Mouse (Mus musculus): Measurements from ENCODE around the gene Frmd4a. TPM values are rescaled to one million over a fixed set of nuclear protein-coding genes. Genes with fewer than 3 reads are reported as not detected.
"Not testable (repeated sequence)": the region's sequence is repeated elsewhere in the genome, so short reads cannot be mapped to it uniquely, and the experiment has no call there.

Gene Frmd4a
- polyA plus RNA-seq, 1 experiment from 2014 or later, result 13.7 TPM

DNA sequence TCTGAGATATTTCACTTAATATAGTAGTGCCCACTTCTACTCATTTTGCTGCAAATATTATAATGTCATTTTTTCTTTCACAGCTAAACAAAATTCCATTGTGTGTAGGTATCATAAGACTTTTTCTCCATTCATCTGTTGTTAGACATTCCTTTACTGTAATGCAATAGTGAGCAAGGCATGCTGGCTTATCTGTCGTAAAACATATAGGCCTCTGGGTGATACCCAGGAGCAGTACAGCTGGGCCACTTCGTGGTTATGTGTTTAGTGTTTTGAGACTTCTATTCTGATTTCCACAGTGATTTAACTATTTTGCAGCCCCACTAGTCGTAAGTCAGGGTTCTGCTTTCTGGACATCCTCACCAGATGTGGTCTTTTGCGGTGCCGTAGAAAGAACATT is 236.6 kb downstream of the Frmd4a start:
- no peak for ATAC-seq
- H3K36me3 ChIP-seq (ENCODE audit: control insufficient read depth, insufficient read depth, low read length), result no peaks in the 10 kb centered on the region
- H3K4me1 ChIP-seq (ENCODE audit: control insufficient read depth, insufficient read depth, low read length), result peaks cover 21% of the 10 kb centered on the region
- H3K9me3 ChIP-seq (ENCODE audit: control insufficient read depth, low read length), result no peaks in the 10 kb centered on the region
- 68% methylated on average over 5 of the region's 5 CpGs for WGBS
- no peak overlapping the region for H3K4me2 ChIP-seq (ENCODE audit: low read depth, low read length)
- no peak overlapping the region for H3K4me3 ChIP-seq (ENCODE audit: low read length)
- H3K9ac ChIP-seq (ENCODE audit: low read depth, low read length), result no peak overlapping the region
- H3K27ac ChIP-seq (ENCODE audit: low read length), result no peak overlapping the region
- H3K27me3 ChIP-seq (replicated peaks; ENCODE audit: control insufficient read depth, insufficient read depth, low read length), result no peaks in the 10 kb centered on the region

DNA sequence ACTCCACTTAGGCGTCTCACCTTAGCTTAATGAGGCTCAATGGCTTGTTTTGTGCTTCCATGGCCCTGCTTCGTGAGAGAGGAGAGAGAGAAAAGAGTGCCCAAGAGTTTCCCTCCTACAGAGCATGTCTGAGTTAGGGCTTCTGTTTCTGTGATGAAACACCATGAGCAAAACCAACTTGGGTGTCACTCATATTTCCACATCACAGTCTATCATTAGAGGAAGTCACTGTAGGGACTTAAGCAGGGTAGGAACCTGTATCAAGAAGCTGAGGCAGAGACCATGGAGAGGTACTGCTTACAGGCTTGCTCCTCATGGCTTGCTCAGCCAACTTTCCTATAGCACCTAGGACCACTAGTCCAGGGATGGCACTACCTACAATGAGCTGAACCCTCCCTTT is 238.7 kb downstream of the Frmd4a start:
- Histone ChIP-seq H3K9ac (ENCODE audit: low read depth, low read length) (no peak overlapping the region), H3K27me3 (replicated peaks; ENCODE audit: control insufficient read depth, insufficient read depth, low read length) (no peaks in the 10 kb centered on the region), H3K4me2 (ENCODE audit: low read depth, low read length) (no peak overlapping the region), H3K4me3 (ENCODE audit: low read length) (no peak overlapping the region), H3K36me3 (ENCODE audit: control insufficient read depth, insufficient read depth, low read length) (no peaks in the 10 kb centered on the region), H3K4me1 (ENCODE audit: control insufficient read depth, insufficient read depth, low read length) (peaks cover 21% of the 10 kb centered on the region), H3K27ac (ENCODE audit: low read length) (no peak overlapping the region), H3K9me3 (ENCODE audit: control insufficient read depth, low read length) (no peaks in the 10 kb centered on the region)
- WGBS, result 85% methylated on average over 2 of the region's 2 CpGs
- no peak for ATAC-seq

DNA sequence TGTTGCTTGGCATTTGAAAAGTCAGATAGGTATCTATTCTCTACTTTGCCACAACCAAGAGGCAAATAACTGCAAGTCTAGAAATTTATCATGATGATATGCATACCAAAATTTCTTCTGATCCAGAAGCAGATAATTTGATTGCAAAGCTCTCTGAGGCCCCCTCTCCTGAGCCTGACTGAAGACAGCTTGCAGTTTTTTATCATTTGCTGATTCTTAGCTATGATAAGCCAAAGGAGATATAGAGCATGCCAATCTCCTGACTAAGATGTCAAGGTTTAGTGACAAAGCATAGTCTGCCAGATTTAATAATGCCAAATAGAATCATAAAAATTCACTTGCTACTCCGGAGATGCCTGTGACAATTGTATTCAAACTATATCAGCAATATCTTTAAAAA is 240.1 kb downstream of the Frmd4a start:
- H3K36me3 ChIP-seq (ENCODE audit: control insufficient read depth, insufficient read depth, low read length), result no peaks in the 10 kb centered on the region
- 87% methylated on average over 1 of the region's 1 CpGs for WGBS
- no peaks in the 10 kb centered on the region for H3K27me3 ChIP-seq (replicated peaks; ENCODE audit: control insufficient read depth, insufficient read depth, low read length)
- no peak for ATAC-seq
- no peaks in the 10 kb centered on the region for H3K9me3 ChIP-seq (ENCODE audit: control insufficient read depth, low read length)
- H3K27ac ChIP-seq (ENCODE audit: low read length), result no peak overlapping the region
- H3K4me1 ChIP-seq (ENCODE audit: control insufficient read depth, insufficient read depth, low read length), result peaks cover 8% of the 10 kb centered on the region
- no peak overlapping the region for H3K4me2 ChIP-seq (ENCODE audit: low read depth, low read length)
- H3K4me3 ChIP-seq (ENCODE audit: low read length), result no peak overlapping the region
- H3K9ac ChIP-seq (ENCODE audit: low read depth, low read length), result no peak overlapping the region

DNA sequence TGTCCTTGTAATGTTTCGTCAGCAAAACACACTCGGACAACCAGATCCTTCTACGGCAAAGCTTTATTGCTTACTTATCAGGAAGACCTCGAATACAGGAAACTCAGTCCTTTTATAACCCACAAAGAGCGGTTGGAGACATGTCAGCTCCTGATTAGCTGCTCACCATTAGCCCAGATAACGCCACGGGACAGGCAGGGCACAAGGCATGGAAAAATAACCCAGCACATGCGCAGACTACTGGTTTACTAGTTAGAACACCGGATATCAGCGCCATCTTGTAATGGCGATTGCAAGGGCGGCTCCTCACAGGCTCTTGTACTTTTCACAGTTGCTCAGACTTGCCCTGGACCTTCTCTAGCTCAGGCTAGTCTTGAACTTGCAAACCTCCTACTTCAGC is 241.3 kb downstream of the Frmd4a start:
- H3K9me3 ChIP-seq (ENCODE audit: control insufficient read depth, low read length); H3K9ac ChIP-seq (ENCODE audit: low read depth, low read length); H3K4me2 ChIP-seq (ENCODE audit: low read depth, low read length); H3K4me1 ChIP-seq (ENCODE audit: control insufficient read depth, insufficient read depth, low read length); H3K4me3 ChIP-seq (ENCODE audit: low read length); H3K36me3 ChIP-seq (ENCODE audit: control insufficient read depth, insufficient read depth, low read length); H3K27me3 ChIP-seq (replicated peaks; ENCODE audit: control insufficient read depth, insufficient read depth, low read length); ATAC-seq; H3K27ac ChIP-seq (ENCODE audit: low read length): not testable (repeated sequence)
- WGBS, result 87% methylated on average over 12 of the region's 12 CpGs

DNA sequence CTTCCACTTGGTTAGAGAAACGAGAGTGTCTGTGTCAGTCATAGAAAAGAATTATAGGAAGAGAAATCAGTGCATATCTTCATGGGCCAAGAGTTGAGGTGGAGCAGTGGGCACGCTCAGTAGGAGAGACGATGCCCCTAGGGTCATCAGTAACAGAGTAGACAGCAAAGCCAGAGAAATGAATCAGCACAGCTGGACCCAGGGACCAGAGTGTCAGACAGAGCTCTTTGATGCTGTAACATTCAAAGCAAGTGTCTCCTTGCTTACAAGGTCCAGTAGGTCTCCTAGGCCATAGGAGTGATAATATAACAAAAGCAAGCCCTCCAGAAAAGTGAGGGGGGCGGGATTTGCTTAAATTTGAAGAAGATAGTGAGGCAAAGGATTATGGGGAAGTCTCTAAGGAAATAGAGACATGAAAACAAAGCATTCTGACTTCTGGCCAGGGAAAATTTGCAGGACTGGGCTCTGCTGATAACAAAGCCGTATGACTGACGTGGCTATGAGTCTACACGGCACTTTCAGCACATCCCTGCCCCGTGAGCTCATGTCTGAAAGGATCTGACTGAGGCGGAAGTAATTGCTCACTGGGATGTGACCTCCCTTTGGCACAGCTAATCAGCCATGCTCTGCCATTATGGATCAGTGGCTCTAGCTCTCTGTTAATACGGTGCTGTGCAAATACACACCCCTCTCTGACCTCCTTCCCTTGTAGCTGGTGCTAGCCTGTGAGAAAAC is 243.0 kb downstream of the Frmd4a start:
- Histone ChIP-seq H3K27me3 (replicated peaks; ENCODE audit: control insufficient read depth, insufficient read depth, low read length) (no peaks in the 10 kb centered on the region), H3K27ac (ENCODE audit: low read length) (no peak overlapping the region), H3K4me3 (ENCODE audit: low read length) (no peak overlapping the region), H3K4me1 (ENCODE audit: control insufficient read depth, insufficient read depth, low read length) (no peaks in the 10 kb centered on the region), H3K36me3 (ENCODE audit: control insufficient read depth, insufficient read depth, low read length) (no peaks in the 10 kb centered on the region), H3K4me2 (ENCODE audit: low read depth, low read length) (no peak overlapping the region), H3K9ac (ENCODE audit: low read depth, low read length) (no peak overlapping the region), H3K9me3 (ENCODE audit: control insufficient read depth, low read length) (no peaks in the 10 kb centered on the region)
- no peak for ATAC-seq
- WGBS, result 58% methylated on average over 10 of the region's 10 CpGs

DNA sequence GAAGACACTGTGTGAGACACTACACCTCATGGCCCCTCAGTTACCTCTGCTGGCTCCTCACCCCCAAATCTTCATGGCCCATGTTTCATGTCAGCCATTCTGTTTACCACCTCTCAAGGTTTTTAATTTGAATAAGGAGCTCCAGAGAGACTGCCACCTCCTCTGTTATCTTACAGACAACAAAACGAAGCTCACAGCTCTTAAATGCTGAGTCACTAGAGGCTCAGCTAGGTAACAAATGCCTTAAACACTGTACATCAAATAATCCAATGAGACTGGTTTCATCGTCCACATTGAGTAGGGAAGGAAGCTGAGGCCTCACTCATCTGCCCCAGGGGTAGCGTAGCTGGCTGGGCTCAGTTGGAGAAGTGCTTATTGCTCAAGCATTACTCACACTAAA is 245.2 kb downstream of the Frmd4a start:
- Histone ChIP-seq H3K9ac (ENCODE audit: low read depth, low read length) (no peak overlapping the region), H3K27me3 (replicated peaks; ENCODE audit: control insufficient read depth, insufficient read depth, low read length) (no peaks in the 10 kb centered on the region), H3K9me3 (ENCODE audit: control insufficient read depth, low read length) (no peaks in the 10 kb centered on the region), H3K36me3 (ENCODE audit: control insufficient read depth, insufficient read depth, low read length) (no peaks in the 10 kb centered on the region), H3K4me1 (ENCODE audit: control insufficient read depth, insufficient read depth, low read length) (no peaks in the 10 kb centered on the region), H3K4me3 (ENCODE audit: low read length) (no peak overlapping the region), H3K27ac (ENCODE audit: low read length) (no peak overlapping the region), H3K4me2 (ENCODE audit: low read depth, low read length) (no peak overlapping the region)
- WGBS, result 72% methylated on average over 3 of the region's 3 CpGs
- ATAC-seq, result no peak

- Histone ChIP-seq H3K4me2 (ENCODE audit: low read depth, low read length) (no peak overlapping the region), H3K4me3 (ENCODE audit: low read length) (no peak overlapping the region), H3K9ac (ENCODE audit: low read depth, low read length) (no peak overlapping the region), H3K9me3 (ENCODE audit: control insufficient read depth, low read length) (no peaks in the 10 kb centered on the region), H3K4me1 (ENCODE audit: control insufficient read depth, insufficient read depth, low read length) (no peaks in the 10 kb centered on the region), H3K36me3 (ENCODE audit: control insufficient read depth, insufficient read depth, low read length) (no peaks in the 10 kb centered on the region), H3K27ac (ENCODE audit: low read length) (no peak overlapping the region), H3K27me3 (replicated peaks; ENCODE audit: control insufficient read depth, insufficient read depth, low read length) (no peaks in the 10 kb centered on the region)
- 84% methylated on average over 6 of the region's 7 CpGs for WGBS
- no peak for ATAC-seq
Observed at GRCm38 (mm10) chr2:4267377-4267776, 249.9 kb downstream of the Frmd4a start.

- WGBS, result 45% methylated on average over 5 of the region's 5 CpGs
- Histone ChIP-seq H3K4me2 (ENCODE audit: low read depth, low read length) (no peak overlapping the region), H3K4me3 (ENCODE audit: low read length) (no peak overlapping the region), H3K9me3 (ENCODE audit: control insufficient read depth, low read length) (no peaks in the 10 kb centered on the region), H3K27me3 (replicated peaks; ENCODE audit: control insufficient read depth, insufficient read depth, low read length) (no peaks in the 10 kb centered on the region), H3K27ac (ENCODE audit: low read length) (no peak overlapping the region), H3K9ac (ENCODE audit: low read depth, low read length) (no peak overlapping the region), H3K4me1 (ENCODE audit: control insufficient read depth, insufficient read depth, low read length) (peaks cover 11% of the 10 kb centered on the region), H3K36me3 (ENCODE audit: control insufficient read depth, insufficient read depth, low read length) (no peaks in the 10 kb centered on the region)
- ATAC-seq, result no peak
Observed at GRCm38 (mm10) chr2:4282777-4283176, 265.3 kb downstream of the Frmd4a start.

DNA sequence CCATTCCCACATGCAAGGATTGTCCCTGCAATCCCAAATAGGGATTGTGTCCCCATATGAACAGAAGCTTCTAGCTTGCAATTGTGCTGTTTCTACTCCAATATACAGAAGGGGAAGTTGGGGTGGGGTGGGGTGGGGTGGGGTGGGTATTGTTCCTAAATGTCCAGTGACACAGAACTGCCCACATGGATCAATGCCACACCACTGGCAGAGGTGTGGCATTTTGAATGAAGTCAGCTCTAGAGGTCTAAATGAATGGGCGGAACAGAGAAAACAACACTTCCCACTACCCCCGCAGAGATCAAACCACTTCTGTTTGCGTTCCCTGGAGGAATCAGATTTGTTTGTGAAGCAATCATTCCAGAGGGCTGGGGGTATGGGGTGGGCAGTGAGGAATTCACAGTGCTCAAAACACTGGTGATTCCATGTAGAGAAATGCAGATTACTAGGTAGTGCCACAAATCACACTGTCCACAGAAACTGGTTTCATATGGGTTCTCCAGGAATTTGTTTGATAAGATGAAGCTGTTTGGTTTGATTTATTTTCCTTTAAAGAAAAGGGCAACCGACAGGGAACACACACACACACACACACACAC is 268.3 kb downstream of the Frmd4a start:
- 31% methylated on average over 4 of the region's 4 CpGs for WGBS

More for the DNA sequence above, 268.3 kb downstream of the Frmd4a start:
- no peak for ATAC-seq
- Histone ChIP-seq H3K4me1 (ENCODE audit: control insufficient read depth, insufficient read depth, low read length) (peaks cover 11% of the 10 kb centered on the region), H3K36me3 (ENCODE audit: control insufficient read depth, insufficient read depth, low read length) (no peaks in the 10 kb centered on the region), H3K4me3 (ENCODE audit: low read length) (no peak overlapping the region), H3K9ac (ENCODE audit: low read depth, low read length) (no peak overlapping the region), H3K4me2 (ENCODE audit: low read depth, low read length) (no peak overlapping the region), H3K27ac (ENCODE audit: low read length) (no peak overlapping the region), H3K27me3 (replicated peaks; ENCODE audit: control insufficient read depth, insufficient read depth, low read length) (no peaks in the 10 kb centered on the region), H3K9me3 (ENCODE audit: control insufficient read depth, low read length) (no peaks in the 10 kb centered on the region)

Data from intestine, embryonic 16.5 days (tissue).